Mouse (Mus musculus): Measurements from ENCODE around the gene Gm29644.
"Not testable (repeated sequence)": the region's sequence is repeated elsewhere in the genome, so short reads cannot be mapped to it uniquely, and the experiment has no call there.

DNA sequence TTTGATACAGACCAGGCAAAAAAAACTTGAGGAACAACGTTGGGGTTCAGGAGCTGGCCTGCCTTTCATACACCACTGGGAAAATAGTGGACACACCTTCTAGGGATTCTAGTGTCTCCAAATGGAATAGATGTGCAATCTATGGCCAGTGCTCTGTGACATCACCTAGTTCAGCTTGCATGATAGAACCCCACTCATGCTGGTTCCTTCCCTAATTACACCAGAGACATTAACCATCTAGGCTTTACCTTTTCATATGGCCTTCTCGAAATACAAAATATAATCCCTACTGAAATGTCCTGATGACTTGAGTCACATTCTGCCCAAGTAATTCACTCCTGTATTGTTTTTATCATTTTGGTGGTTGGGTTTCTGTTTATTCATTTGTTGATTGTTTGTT is at the start of gene Gm29644, which contains the start of gene Gm29423:
- TF ChIP-seq POLR2A (IDR thresholded peaks at IDR 0.05; ENCODE audit: insufficient read length, low read depth); E2F4 (IDR thresholded peaks at IDR 0.05; ENCODE audit: insufficient read depth); TCF12 (IDR thresholded peaks at IDR 0.05; ENCODE audit: insufficient read depth, poor library complexity, severe bottlenecking); POLR2AphosphoS2 (IDR thresholded peaks at IDR 0.05; ENCODE audit: insufficient read length, low read depth); MAX (IDR thresholded peaks at IDR 0.05; ENCODE audit: low read depth); USF1 (IDR thresholded peaks at IDR 0.05; ENCODE audit: low read depth); MYOD1 (IDR thresholded peaks at IDR 0.05; ENCODE audit: control insufficient read depth in 1 of 3, insufficient read length in 2 of 3, low read depth in 2 of 3); SRF (IDR thresholded peaks at IDR 0.05; ENCODE audit: control insufficient read depth, insufficient read length, low read depth); MYOG (IDR thresholded peaks at IDR 0.05; ENCODE audit: control insufficient read depth in 1 of 3, insufficient read depth in 1 of 3, insufficient read length in 2 of 3, low read depth in 2 of 3): not testable (repeated sequence)
